Mouse (Mus musculus): ENCODE measurements at regions not wholly inside any gene's neighbourhood (a gene's known extent, or its start where the extent isn't known, plus 50 kb on each side); places are given as distances from the start of the nearest gene placed in this dataset.

DNA sequence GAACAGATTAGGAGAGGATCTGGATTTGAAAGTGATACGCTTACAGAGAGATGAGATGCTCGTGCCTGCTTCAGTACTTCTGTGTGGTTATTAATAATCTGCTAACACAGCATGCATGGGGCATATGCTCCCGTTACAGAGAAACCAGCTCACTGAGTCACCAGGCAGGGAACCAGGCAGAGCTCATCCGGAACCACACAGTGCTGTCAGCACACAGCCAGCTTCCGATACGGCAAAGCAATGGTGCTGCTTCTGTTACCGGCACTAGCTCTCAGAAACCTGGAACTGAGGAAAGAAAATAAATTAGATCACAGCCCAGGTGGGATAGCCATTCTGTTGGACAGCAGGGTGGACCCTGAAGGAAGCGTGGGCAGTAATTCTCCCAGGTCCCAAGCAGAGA is 216.1 kb upstream of the Sptlc3 start:
- Histone ChIP-seq H3K4me3 (ENCODE audit: insufficient read depth, low read depth, low read length) (no peak overlapping the region), H3K4me1 (ENCODE audit: control insufficient read depth, insufficient read depth, low read length) (no peaks in the 10 kb centered on the region), H3K27ac (ENCODE audit: insufficient read depth, low read depth, low read length) (no peak overlapping the region)
- no peak for TF ChIP-seq CTCF (IDR thresholded peaks at IDR 0.05; ENCODE audit: insufficient read depth, low read depth, low read length)
- 64% methylated on average over 8 of the region's 8 CpGs for WGBS

GRCm38 (mm10) chr2:139281056-139281455 is 212.7 kb upstream of the Sptlc3 start:
- WGBS, result 20% methylated on average over 3 of the region's 3 CpGs
- TF ChIP-seq CTCF (IDR thresholded peaks at IDR 0.05; ENCODE audit: insufficient read depth, low read depth, low read length) (no peak), POLR2A (IDR thresholded peaks at IDR 0.05; ENCODE audit: insufficient read depth, low read depth, low read length) (no peak)
- Histone ChIP-seq H3K4me3 (ENCODE audit: insufficient read depth, low read depth, low read length) (no peak overlapping the region), H3K4me1 (ENCODE audit: control insufficient read depth, insufficient read depth, low read length) (no peaks in the 10 kb centered on the region), H3K27ac (ENCODE audit: insufficient read depth, low read depth, low read length) (no peak overlapping the region)

DNA sequence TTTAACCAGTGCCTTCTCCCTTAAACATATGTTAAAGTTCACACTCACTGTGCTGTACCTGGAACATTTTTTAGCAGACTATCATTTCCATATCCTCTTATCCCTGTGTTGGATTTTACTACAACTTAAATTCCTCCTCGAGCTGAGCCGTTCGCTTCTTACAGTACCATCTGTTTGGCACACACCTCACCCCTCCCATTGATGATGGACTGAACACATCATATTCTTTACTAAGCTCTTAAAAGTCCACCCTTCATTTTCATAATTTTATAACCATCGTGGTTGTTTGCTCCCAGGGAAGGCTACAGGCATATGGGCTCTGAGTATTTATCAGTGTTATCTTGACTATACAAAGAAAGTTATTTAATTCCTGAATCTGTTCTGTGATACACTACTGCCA is 209.4 kb upstream of the Sptlc3 start:
- 87% methylated on average over 4 of the region's 4 CpGs for WGBS
- Histone ChIP-seq H3K27ac (ENCODE audit: insufficient read depth, low read depth, low read length) (no peak overlapping the region), H3K4me1 (ENCODE audit: control insufficient read depth, insufficient read depth, low read length) (no peaks in the 10 kb centered on the region), H3K4me3 (ENCODE audit: insufficient read depth, low read depth, low read length) (no peak overlapping the region)
- TF ChIP-seq POLR2A (IDR thresholded peaks at IDR 0.05; ENCODE audit: insufficient read depth, low read depth, low read length), result no peak
- TF ChIP-seq CTCF (IDR thresholded peaks at IDR 0.05; ENCODE audit: insufficient read depth, low read depth, low read length), result no peak

GRCm38 (mm10) chr2:139286446-139286845 is 207.3 kb upstream of the Sptlc3 start:
- H3K4me3 ChIP-seq (ENCODE audit: insufficient read depth, low read depth, low read length), result no peak overlapping the region
- H3K27ac ChIP-seq (ENCODE audit: insufficient read depth, low read depth, low read length), result no peak overlapping the region
- no peak for TF ChIP-seq POLR2A (IDR thresholded peaks at IDR 0.05; ENCODE audit: insufficient read depth, low read depth, low read length)
- no peak for TF ChIP-seq CTCF (IDR thresholded peaks at IDR 0.05; ENCODE audit: insufficient read depth, low read depth, low read length)
- 80% methylated on average over 2 of the region's 2 CpGs for WGBS
- no peaks in the 10 kb centered on the region for H3K4me1 ChIP-seq (ENCODE audit: control insufficient read depth, insufficient read depth, low read length)

- no peak overlapping the region for H3K27ac ChIP-seq (ENCODE audit: insufficient read depth, low read depth, low read length)
- H3K4me1 ChIP-seq (ENCODE audit: control insufficient read depth, insufficient read depth, low read length), result no peaks in the 10 kb centered on the region
- no peak for TF ChIP-seq CTCF (IDR thresholded peaks at IDR 0.05; ENCODE audit: insufficient read depth, low read depth, low read length)
- TF ChIP-seq POLR2A (IDR thresholded peaks at IDR 0.05; ENCODE audit: insufficient read depth, low read depth, low read length), result no peak
- no peak overlapping the region for H3K4me3 ChIP-seq (ENCODE audit: insufficient read depth, low read depth, low read length)
- 59% methylated on average over 6 of the region's 6 CpGs for WGBS
Measured at GRCm38 (mm10) chr2:139298541-139299152, 195.1 kb upstream of the Sptlc3 start.

- Histone ChIP-seq H3K4me3 (ENCODE audit: insufficient read depth, low read depth, low read length) (no peak overlapping the region), H3K4me1 (ENCODE audit: control insufficient read depth, insufficient read depth, low read length) (no peaks in the 10 kb centered on the region), H3K27ac (ENCODE audit: insufficient read depth, low read depth, low read length) (no peak overlapping the region)
- WGBS, result 86% methylated on average over 1 of the region's 1 CpGs
- TF ChIP-seq POLR2A (IDR thresholded peaks at IDR 0.05; ENCODE audit: insufficient read depth, low read depth, low read length) (no peak), CTCF (IDR thresholded peaks at IDR 0.05; ENCODE audit: insufficient read depth, low read depth, low read length) (no peak)
Measured at GRCm38 (mm10) chr2:139311401-139311812, 182.3 kb upstream of the Sptlc3 start.

- WGBS, result 87% methylated on average over 4 of the region's 4 CpGs
- Histone ChIP-seq H3K4me1 (ENCODE audit: control insufficient read depth, insufficient read depth, low read length) (no peaks in the 10 kb centered on the region), H3K27ac (ENCODE audit: insufficient read depth, low read depth, low read length) (no peak overlapping the region), H3K4me3 (ENCODE audit: insufficient read depth, low read depth, low read length) (no peak overlapping the region)
- TF ChIP-seq CTCF (IDR thresholded peaks at IDR 0.05; ENCODE audit: insufficient read depth, low read depth, low read length) (no peak), POLR2A (IDR thresholded peaks at IDR 0.05; ENCODE audit: insufficient read depth, low read depth, low read length) (no peak)
Measured at GRCm38 (mm10) chr2:139312053-139312452, 181.7 kb upstream of the Sptlc3 start.

DNA sequence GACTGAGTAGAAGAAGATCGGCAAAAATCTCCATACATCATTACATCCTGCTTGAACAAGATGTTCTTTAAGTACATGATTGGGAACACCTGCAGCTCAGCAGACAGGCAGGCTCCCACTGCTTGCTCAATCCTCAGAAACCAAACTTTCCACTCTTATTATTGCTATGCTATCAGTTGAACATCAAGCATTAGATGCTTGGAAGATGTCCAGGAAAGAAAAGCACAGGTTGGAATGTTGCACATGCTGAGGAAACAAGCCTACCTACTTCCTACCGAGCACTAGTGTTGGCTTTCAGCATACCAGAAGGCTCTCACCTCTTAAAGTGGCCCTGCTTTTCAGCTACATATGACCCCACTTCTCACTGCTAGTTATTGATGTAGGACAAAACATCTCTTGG is 171.2 kb upstream of the Sptlc3 start:
- H3K4me3 ChIP-seq (ENCODE audit: insufficient read depth, low read depth, low read length), result no peak overlapping the region
- TF ChIP-seq CTCF (IDR thresholded peaks at IDR 0.05; ENCODE audit: insufficient read depth, low read depth, low read length), result no peak
- no peak for TF ChIP-seq POLR2A (IDR thresholded peaks at IDR 0.05; ENCODE audit: insufficient read depth, low read depth, low read length)
- H3K27ac ChIP-seq (ENCODE audit: insufficient read depth, low read depth, low read length), result no peak overlapping the region
- H3K4me1 ChIP-seq (ENCODE audit: control insufficient read depth, insufficient read depth, low read length), result no peaks in the 10 kb centered on the region
- WGBS, result 68% methylated on average over 2 of the region's 2 CpGs

DNA sequence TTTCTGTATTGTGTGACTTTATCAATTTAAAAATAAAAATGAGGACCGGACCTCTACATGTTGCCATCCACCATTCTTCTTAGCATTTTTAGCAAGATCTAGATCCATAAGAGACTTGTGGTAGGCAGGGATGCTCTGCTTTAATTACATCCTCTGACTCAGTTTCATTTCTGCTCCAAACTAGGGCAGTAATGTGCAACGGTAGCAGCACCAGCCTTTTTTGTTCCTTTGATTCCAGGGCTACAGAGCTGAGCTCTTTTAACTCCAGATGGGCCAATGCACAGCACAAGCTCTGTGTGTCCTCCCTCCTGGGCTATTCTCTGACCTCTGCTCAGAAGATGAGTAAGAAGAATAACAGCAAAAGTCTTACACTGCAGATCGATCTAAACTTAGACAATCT is 168.2 kb upstream of the Sptlc3 start:
- TF ChIP-seq CTCF (IDR thresholded peaks at IDR 0.05; ENCODE audit: insufficient read depth, low read depth, low read length), result no peak
- no peak for TF ChIP-seq POLR2A (IDR thresholded peaks at IDR 0.05; ENCODE audit: insufficient read depth, low read depth, low read length)
- H3K4me1 ChIP-seq (ENCODE audit: control insufficient read depth, insufficient read depth, low read length), result no peaks in the 10 kb centered on the region
- no peak overlapping the region for H3K27ac ChIP-seq (ENCODE audit: insufficient read depth, low read depth, low read length)
- H3K4me3 ChIP-seq (ENCODE audit: insufficient read depth, low read depth, low read length), result no peak overlapping the region
- WGBS, result 63% methylated on average over 3 of the region's 3 CpGs

- Histone ChIP-seq H3K27ac (ENCODE audit: insufficient read depth, low read depth, low read length) (peak overlapping the region; percentile 36), H3K4me3 (ENCODE audit: insufficient read depth, low read depth, low read length) (no peak overlapping the region), H3K4me1 (ENCODE audit: control insufficient read depth, insufficient read depth, low read length) (0 out of 2 replicates have a peak, but pooled peaks cover 3% of the 10 kb centered on the region)
- 18% methylated on average over 1 of the region's 1 CpGs for WGBS
- TF ChIP-seq POLR2A (IDR thresholded peaks at IDR 0.05; ENCODE audit: insufficient read depth, low read depth, low read length), result no peak
- no peak for TF ChIP-seq CTCF (IDR thresholded peaks at IDR 0.05; ENCODE audit: insufficient read depth, low read depth, low read length)
Measured at GRCm38 (mm10) chr2:139334681-139335080, 159.0 kb upstream of the Sptlc3 start.
